Mouse (Mus musculus): ENCODE results near the gene Mst1r.
A peak's percentile ranks its signal among the peaks of the same experiment; 100 is the strongest.

- TF ChIP-seq CTCF (IDR thresholded peaks at IDR 0.05; ENCODE audit: low read depth) (peak; percentile 99), EP300 (IDR thresholded peaks at IDR 0.05; ENCODE audit: low read depth) (no peak)
Measured at GRCm38 (mm10) chr9:107904726-107905125, 1.9 kb upstream of the Mst1r start.
